In genomic region chr14:116869996-116870395, GRCm38 (mm10) we compare ENCODE assay signal across 34 mouse cellular contexts. TPM values are rescaled to one million over a fixed set of nuclear protein-coding genes. Genes with fewer than 3 reads are reported as not detected.
"Had no signal": no experiment of that assay in that cellular context is flagged by ENCODE, and none has a peak within 500 bp of the region (broad histone marks: within the 10 kb centered on the region; RNA-seq: fewer than 3 reads in every experiment).

No protein-coding gene starts in this region.

- H3K27ac ChIP-seq: heart, embryonic 13.5 days; heart, embryonic 15.5 days; hindbrain, embryonic 10.5 days; hindbrain, embryonic 12.5 days; hindbrain, embryonic 13.5 days; hindbrain, embryonic 14.5 days; hindbrain, embryonic 15.5 days; hindbrain, postnatal 0 days; intestine, embryonic 15.5 days; kidney, embryonic 15.5 days; kidney, postnatal 0 days; layer of hippocampus, adult 2 months; left cerebral cortex, adult 2 months had no signal

- H3K4me1 ChIP-seq: heart, embryonic 13.5 days; heart, embryonic 15.5 days; hindbrain, embryonic 10.5 days; hindbrain, embryonic 12.5 days; hindbrain, embryonic 13.5 days; hindbrain, embryonic 15.5 days; intestine, embryonic 15.5 days; kidney, embryonic 15.5 days had no signal

- H3K4me2 ChIP-seq: heart, embryonic 13.5 days; heart, embryonic 15.5 days; hindbrain, embryonic 12.5 days; hindbrain, embryonic 13.5 days; hindbrain, embryonic 14.5 days; hindbrain, embryonic 15.5 days; intestine, embryonic 15.5 days; kidney, embryonic 15.5 days had no signal

- H3K9me3 ChIP-seq: heart, embryonic 13.5 days; heart, embryonic 15.5 days; hindbrain, embryonic 10.5 days; hindbrain, embryonic 12.5 days; hindbrain, embryonic 13.5 days; hindbrain, embryonic 15.5 days; intestine, embryonic 15.5 days; kidney, embryonic 15.5 days had no signal

- ATAC-seq: hindbrain, embryonic 16.5 days; hindbrain, postnatal 0 days; inflammation-experienced regulatory T-cells, adult 6 months; intestine, embryonic 15.5 days; intestine, embryonic 16.5 days; intestine, postnatal 0 days had no signal

- DNase-seq: heart, postnatal 10 days; heart, postnatal 14 days; heart, postnatal 36 days; heart, postnatal 4 days; kidney, adult 11 months; kidney, adult 18-20 months; kidney, adult 2 months; kidney, adult 8-10 months; kidney, adult 9 months; kidney, postnatal 10 days; kidney, postnatal 14 days; kidney, postnatal 25 days; kidney, postnatal 36 days; kidney, postnatal 4 days; layer of hippocampus, adult 9-11 months; layer of hippocampus, postnatal 36 days had no signal

- H3K9ac ChIP-seq: heart, embryonic 13.5 days; heart, embryonic 15.5 days; hindbrain, embryonic 12.5 days; hindbrain, embryonic 13.5 days; hindbrain, embryonic 14.5 days; hindbrain, embryonic 15.5 days; intestine, embryonic 15.5 days; kidney, embryonic 15.5 days had no signal

- H3K27me3 ChIP-seq: heart, embryonic 13.5 days; heart, embryonic 15.5 days; hindbrain, embryonic 12.5 days; hindbrain, embryonic 13.5 days; hindbrain, embryonic 15.5 days; intestine, embryonic 15.5 days; kidney, embryonic 15.5 days had no signal

- H3K36me3 ChIP-seq: heart, embryonic 13.5 days; heart, embryonic 15.5 days; hindbrain, embryonic 10.5 days; hindbrain, embryonic 12.5 days; hindbrain, embryonic 13.5 days; hindbrain, embryonic 15.5 days; intestine, embryonic 15.5 days; kidney, embryonic 15.5 days had no signal

- H3K4me3 ChIP-seq: heart, embryonic 13.5 days; heart, embryonic 15.5 days; hindbrain, embryonic 10.5 days; hindbrain, embryonic 12.5 days; hindbrain, embryonic 13.5 days; hindbrain, embryonic 15.5 days; intestine, embryonic 15.5 days; kidney, embryonic 15.5 days; layer of hippocampus, adult 2 months; left cerebral cortex, adult 2 months had no signal

RNA-seq across cellular contexts. Expression of gene Gpc6, which starts 55.1 kb away (rescaled TPM):
- total RNA-seq: hematopoietic stem cell, adult 5-6 weeks had no signal
